Mouse (Mus musculus): Measurements from ENCODE around the gene Pate4. TPM values are rescaled to one million over a fixed set of nuclear protein-coding genes. Genes with fewer than 3 reads are reported as not detected.

Gene Pate4
- total RNA-seq, 1 experiment = not detected

DNA sequence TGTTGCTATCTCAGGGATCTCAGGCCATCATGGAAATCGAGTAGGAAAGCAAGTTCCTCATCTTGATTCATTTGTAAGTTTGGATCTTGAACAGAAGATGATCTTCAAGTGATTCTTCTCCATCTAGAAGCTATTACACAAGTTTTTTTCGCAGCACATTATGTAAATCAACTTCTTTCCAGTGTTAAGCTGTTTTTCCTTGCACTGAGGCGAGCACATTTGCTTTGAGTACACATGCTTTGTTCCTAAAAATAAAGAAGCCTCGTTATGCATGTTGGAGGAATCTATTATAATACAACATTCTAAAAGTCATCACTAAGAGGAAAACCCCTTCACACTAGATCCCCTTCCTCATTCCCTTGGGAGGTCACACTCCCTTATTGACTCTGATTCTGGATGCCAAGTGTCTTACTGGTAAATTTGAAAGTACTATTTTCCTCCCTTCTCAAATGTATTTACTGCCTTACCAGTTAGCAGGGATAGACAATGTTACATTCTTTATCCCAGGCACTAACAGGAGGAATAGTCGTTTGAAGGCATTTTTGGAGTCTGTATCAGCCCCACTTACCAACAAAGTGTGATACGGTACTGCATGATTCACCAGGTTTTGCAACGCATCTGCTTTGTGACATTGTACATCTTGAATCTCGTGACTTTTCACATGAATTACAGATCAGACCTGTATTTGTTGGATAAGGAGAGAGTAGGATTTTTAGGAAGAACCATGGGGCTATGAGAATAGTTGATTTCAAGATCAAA is 3.9 kb downstream of the Pate4 start:
- TF ChIP-seq HCFC1 (IDR thresholded peaks at IDR 0.05; ENCODE audit: borderline replicate concordance, insufficient read depth, low read length) (no peak), ZNF384 (IDR thresholded peaks at IDR 0.05; ENCODE audit: low read depth, low read length) (no peak), CHD2 (IDR thresholded peaks at IDR 0.05; ENCODE audit: low read depth, low read length) (no peak), MAFK (IDR thresholded peaks at IDR 0.05; ENCODE audit: insufficient read depth, low read depth, low read length) (no peak), ZC3H11A (IDR thresholded peaks at IDR 0.05; ENCODE audit: borderline replicate concordance, low read depth, low read length) (no peak)
- no peak for DNase-seq (ENCODE audit: low read depth, low spot score)
- Histone ChIP-seq H3K9ac (ENCODE audit: insufficient read depth, low read depth, low read length, poor library complexity, severe bottlenecking) (no peak overlapping the region), H3K36me3 (ENCODE audit: control insufficient read depth, insufficient read depth, low read length, poor library complexity, severe bottlenecking) (no peaks in the 10 kb centered on the region), H3K4me3 (ENCODE audit: insufficient read depth in 1 of 2, low read depth in 1 of 2, low read length in 2 of 2, poor library complexity in 1 of 2, severe bottlenecking in 1 of 2) (no peak overlapping the region), H3K27ac (ENCODE audit: insufficient read depth, low read depth, low read length, poor library complexity, severe bottlenecking) (no peak overlapping the region), H3K4me1 (ENCODE audit: control insufficient read depth in 2 of 2, insufficient read depth in 2 of 2, low read length in 2 of 2, poor library complexity in 1 of 2) (no peaks in the 10 kb centered on the region), H3K9me3 (ENCODE audit: control insufficient read depth, insufficient read depth, low read depth, low read length) (no peaks in the 10 kb centered on the region)
- in situ Hi-C loops (cut with MboI; ENCODE audit: low sequenced_read_pairs in 2 of 2, unreplicated experiment in 2 of 2) = no loop called here

DNA sequence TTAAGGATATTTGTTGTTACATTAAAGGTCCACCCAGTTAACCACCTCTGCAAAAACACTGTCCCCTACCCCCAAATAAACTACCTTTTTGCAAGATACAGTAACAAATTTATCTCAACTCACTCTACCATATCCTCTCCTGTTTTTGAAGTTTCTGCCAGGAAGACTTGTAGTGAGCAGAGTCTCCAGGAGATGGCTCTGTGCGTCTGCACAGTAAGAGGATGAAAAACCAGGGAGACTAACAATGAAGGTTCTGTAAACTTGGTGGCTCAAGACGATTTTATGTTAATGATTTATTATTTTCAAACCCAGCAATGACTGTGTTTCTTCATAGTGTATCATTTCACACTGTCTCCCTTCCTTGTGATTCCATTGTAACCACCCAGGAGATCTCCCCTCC is 18.8 kb downstream of the Pate4 start:
- H3K9me3 ChIP-seq (ENCODE audit: control insufficient read depth, insufficient read depth, low read depth, low read length) = no peaks in the 10 kb centered on the region
- H3K9ac ChIP-seq (ENCODE audit: insufficient read depth, low read depth, low read length, poor library complexity, severe bottlenecking) = no peak overlapping the region
- TF ChIP-seq ZC3H11A (IDR thresholded peaks at IDR 0.05; ENCODE audit: borderline replicate concordance, low read depth, low read length) (peak; percentile 35; the same call in 1 of the 2 replicates), ZNF384 (IDR thresholded peaks at IDR 0.05; ENCODE audit: low read depth, low read length) (no peak), CHD2 (IDR thresholded peaks at IDR 0.05; ENCODE audit: low read depth, low read length) (no peak), HCFC1 (IDR thresholded peaks at IDR 0.05; ENCODE audit: borderline replicate concordance, insufficient read depth, low read length) (no peak), MAFK (IDR thresholded peaks at IDR 0.05; ENCODE audit: insufficient read depth, low read depth, low read length) (no peak)
- H3K4me1 ChIP-seq (ENCODE audit: control insufficient read depth in 2 of 2, insufficient read depth in 2 of 2, low read length in 2 of 2, poor library complexity in 1 of 2) = no peaks in the 10 kb centered on the region
- in situ Hi-C loops (cut with MboI; ENCODE audit: low sequenced_read_pairs in 2 of 2, unreplicated experiment in 2 of 2) = no loop called here
- H3K27ac ChIP-seq (ENCODE audit: insufficient read depth, low read depth, low read length, poor library complexity, severe bottlenecking) = no peak overlapping the region
- no peaks in the 10 kb centered on the region for H3K36me3 ChIP-seq (ENCODE audit: control insufficient read depth, insufficient read depth, low read length, poor library complexity, severe bottlenecking)
- no peak overlapping the region for H3K4me3 ChIP-seq (ENCODE audit: insufficient read depth in 1 of 2, low read depth in 1 of 2, low read length in 2 of 2, poor library complexity in 1 of 2, severe bottlenecking in 1 of 2)
- no peak for DNase-seq (ENCODE audit: low read depth, low spot score)

DNA sequence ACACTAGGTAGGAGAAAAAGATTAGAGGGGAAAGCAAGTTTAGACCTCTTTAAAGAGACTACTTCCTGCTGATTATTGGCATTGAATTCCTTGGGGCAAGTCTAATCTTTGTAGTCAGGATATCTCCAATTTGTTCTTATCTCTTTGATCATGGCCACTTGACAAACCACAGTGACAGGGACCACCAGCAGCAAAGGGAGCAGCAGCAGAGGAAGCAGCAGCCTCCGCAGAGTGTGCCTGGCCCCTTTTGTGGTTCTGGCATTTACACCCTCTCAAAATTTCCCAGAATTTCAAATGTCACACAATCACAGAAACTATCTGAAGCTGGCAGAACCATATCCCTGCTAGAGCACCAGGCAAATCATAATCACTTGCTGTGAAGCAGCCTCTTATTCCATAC is 24.1 kb downstream of the Pate4 start:
- Histone ChIP-seq H3K27ac (ENCODE audit: insufficient read depth, low read depth, low read length, poor library complexity, severe bottlenecking) (no peak overlapping the region), H3K4me1 (ENCODE audit: control insufficient read depth in 2 of 2, insufficient read depth in 2 of 2, low read length in 2 of 2, poor library complexity in 1 of 2) (no peaks in the 10 kb centered on the region), H3K36me3 (ENCODE audit: control insufficient read depth, insufficient read depth, low read length, poor library complexity, severe bottlenecking) (no peaks in the 10 kb centered on the region), H3K9me3 (ENCODE audit: control insufficient read depth, insufficient read depth, low read depth, low read length) (no peaks in the 10 kb centered on the region), H3K9ac (ENCODE audit: insufficient read depth, low read depth, low read length, poor library complexity, severe bottlenecking) (no peak overlapping the region), H3K4me3 (ENCODE audit: insufficient read depth in 1 of 2, low read depth in 1 of 2, low read length in 2 of 2, poor library complexity in 1 of 2, severe bottlenecking in 1 of 2) (no peak overlapping the region)
- TF ChIP-seq CHD2 (IDR thresholded peaks at IDR 0.05; ENCODE audit: low read depth, low read length) (no peak), HCFC1 (IDR thresholded peaks at IDR 0.05; ENCODE audit: borderline replicate concordance, insufficient read depth, low read length) (no peak), ZNF384 (IDR thresholded peaks at IDR 0.05; ENCODE audit: low read depth, low read length) (no peak), MAFK (IDR thresholded peaks at IDR 0.05; ENCODE audit: insufficient read depth, low read depth, low read length) (no peak), ZC3H11A (IDR thresholded peaks at IDR 0.05; ENCODE audit: borderline replicate concordance, low read depth, low read length) (no peak)
- DNase-seq (ENCODE audit: low read depth, low spot score) = no peak
- in situ Hi-C loops (cut with MboI; ENCODE audit: low sequenced_read_pairs in 2 of 2, unreplicated experiment in 2 of 2) = no loop called here

DNA sequence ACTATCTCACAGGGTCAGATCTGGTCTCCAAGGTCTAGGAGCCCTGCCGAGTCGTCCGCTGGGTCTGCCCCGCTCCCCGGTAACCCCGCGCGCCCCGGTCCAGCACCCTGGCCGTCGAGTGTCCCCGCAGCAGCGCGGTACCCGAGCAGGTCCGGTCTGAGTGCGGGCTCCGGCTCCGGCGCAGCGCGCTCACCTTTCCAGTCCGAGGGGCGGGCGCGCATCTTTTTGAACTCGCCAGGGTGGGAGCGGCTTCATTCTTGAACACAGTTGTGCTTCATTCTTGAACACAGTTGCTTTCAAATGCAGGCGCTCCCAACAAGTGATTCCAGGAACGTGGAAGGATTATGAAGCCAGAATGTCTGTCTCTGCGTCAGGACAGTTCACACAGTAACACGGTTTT is 37.3 kb downstream of the Pate4 start:
- Histone ChIP-seq H3K4me3 (ENCODE audit: insufficient read depth in 1 of 2, low read depth in 1 of 2, low read length in 2 of 2, poor library complexity in 1 of 2, severe bottlenecking in 1 of 2) (peak overlapping the region; percentile 56 to 68; a peak in 3 of 4 replicates), H3K9ac (ENCODE audit: insufficient read depth, low read depth, low read length, poor library complexity, severe bottlenecking) (peak overlapping the region; percentile 42; the same call in 1 of the 2 replicates), H3K9me3 (ENCODE audit: control insufficient read depth, insufficient read depth, low read depth, low read length) (no peaks in the 10 kb centered on the region), H3K27ac (ENCODE audit: insufficient read depth, low read depth, low read length, poor library complexity, severe bottlenecking) (no peak overlapping the region), H3K4me1 (ENCODE audit: control insufficient read depth in 2 of 2, insufficient read depth in 2 of 2, low read length in 2 of 2, poor library complexity in 1 of 2) (peaks cover 0 to 3% of the 10 kb centered on the region in 2 experiments; a peak in 1 of 4 replicates), H3K36me3 (ENCODE audit: control insufficient read depth, insufficient read depth, low read length, poor library complexity, severe bottlenecking) (no peaks in the 10 kb centered on the region)
- no peak for DNase-seq (ENCODE audit: low read depth, low spot score)
- in situ Hi-C loops (cut with MboI; ENCODE audit: low sequenced_read_pairs in 2 of 2, unreplicated experiment in 2 of 2) = no loop called here
- no peak for TF ChIP-seq CHD2 (IDR thresholded peaks at IDR 0.05; ENCODE audit: low read depth, low read length)
- TF ChIP-seq MAFK (IDR thresholded peaks at IDR 0.05; ENCODE audit: insufficient read depth, low read depth, low read length) = no peak
- TF ChIP-seq ZC3H11A (IDR thresholded peaks at IDR 0.05; ENCODE audit: borderline replicate concordance, low read depth, low read length) = no peak
- TF ChIP-seq HCFC1 (IDR thresholded peaks at IDR 0.05; ENCODE audit: borderline replicate concordance, insufficient read depth, low read length) = no peak
- TF ChIP-seq ZNF384 (IDR thresholded peaks at IDR 0.05; ENCODE audit: low read depth, low read length) = no peak

All from ES-E14 (cell line).